Mouse (Mus musculus): ENCODE data around the gene Atxn7.

Atxn7 gene

DNA sequence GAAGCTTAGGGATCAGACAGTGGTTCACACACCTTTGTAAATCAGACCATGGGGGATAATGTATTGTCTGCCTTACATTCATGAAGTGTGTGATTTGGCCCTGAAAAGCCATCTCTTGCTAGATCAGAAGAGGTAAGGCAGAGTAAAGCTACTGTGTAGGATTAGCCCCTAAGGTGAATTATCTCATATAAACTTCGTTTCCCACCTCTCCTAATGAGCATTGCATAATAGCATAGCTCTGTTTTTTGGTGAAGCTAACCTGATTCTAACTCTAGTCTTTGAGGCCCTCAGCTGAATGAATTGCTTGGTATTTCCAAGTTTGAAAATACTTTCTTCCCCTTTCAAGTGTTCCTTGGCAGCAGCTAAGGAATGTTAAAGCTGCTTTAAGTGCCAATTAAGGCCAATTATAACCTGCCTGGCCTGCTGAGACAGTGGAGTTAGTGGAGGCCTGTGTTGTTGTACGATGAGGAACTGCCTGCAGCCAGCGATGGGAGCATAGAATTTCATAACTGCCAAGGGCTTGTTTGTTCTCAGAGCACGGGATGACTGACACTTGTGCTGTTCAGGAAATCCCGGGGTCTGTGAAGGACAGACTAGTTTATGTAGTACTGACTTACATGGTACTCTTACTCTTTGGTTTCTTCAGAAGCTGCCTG is 103.4 kb downstream of the Atxn7 start:
- no peak for DNase-seq (ENCODE audit: low spot score in 2 of 2)

DNA sequence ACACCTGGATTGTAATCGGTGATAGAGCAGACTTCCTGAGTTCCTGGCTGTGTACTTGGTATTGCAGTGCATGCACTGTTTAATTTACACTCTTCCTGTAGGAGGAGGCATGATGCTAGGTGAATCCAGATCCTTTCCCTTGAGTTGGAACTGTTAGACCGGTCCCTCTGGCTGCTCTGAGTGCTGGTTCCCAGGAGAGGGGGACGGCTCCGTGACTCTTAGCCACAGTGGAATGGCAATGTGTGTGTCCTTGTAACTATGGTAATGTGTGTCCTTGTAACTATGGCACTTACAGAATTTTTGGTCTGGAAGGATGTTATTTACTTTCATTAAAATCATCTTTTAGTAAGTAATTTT is 103.9 kb downstream of the Atxn7 start:
- DNase-seq (ENCODE audit: low spot score in 2 of 2): no peak

DNA sequence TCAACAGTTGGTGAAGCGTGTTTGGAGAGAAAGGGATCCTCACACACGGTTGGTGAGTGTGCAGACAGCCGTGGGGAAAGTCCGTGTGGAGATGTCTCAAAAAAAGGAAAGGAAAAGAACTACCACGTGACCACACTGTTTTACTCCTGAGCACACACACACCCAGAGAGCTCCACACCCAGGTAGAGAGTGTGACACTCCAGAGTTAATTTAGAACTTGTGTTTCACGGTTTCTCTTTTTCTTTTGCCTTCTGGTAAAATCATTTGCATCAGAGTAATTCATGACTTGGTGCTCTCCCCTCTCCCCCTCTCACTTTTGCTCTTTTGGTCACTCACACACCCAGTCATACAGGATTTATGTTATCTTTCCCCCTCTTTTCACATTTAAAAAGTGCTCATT is 105.0 kb downstream of the Atxn7 start:
- DNase-seq (ENCODE audit: low spot score in 2 of 2): no peak

DNA sequence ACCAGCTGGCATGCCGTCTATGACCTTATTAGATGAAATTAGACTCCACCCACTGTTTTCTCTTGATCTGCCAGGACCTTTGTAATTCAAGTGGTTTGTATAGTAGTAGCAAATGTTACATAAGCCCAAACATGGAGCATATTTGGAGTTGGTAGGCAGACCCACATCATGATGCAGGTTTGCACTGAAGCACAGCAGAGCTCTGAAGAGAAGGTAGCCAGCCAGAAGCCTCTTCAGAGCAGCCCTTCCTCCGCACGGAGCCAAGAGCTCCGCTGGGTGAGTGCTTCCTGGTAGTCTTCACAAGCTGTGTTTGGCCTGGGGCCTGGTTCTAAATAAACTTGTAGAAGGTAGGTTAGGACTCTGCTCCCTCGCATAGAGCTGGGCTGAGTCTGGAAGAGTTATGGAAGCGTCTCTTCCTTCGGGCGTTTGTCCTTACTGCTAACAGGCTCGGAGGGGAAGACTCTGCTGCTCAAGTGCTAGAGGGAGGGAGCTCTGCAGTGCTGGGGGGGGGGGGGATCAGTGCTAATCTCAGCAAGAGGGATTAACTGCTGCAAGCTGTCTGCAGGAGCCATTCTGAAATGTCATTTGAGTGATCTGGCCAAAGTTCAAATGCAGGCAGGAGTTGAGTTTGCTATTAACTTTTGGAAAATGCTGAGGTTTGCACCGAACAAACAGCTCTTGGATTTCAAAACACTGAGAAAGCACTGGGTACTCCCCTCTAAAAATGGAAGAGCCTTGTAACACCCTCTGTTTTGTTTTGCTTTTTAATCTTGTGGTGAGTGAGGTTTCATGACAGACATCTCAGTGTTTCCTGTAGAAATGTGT is 106.6 kb downstream of the Atxn7 start:
- DNase-seq (ENCODE audit: low spot score in 2 of 2): peak in 1 of 2 experiments; percentile 34

DNA sequence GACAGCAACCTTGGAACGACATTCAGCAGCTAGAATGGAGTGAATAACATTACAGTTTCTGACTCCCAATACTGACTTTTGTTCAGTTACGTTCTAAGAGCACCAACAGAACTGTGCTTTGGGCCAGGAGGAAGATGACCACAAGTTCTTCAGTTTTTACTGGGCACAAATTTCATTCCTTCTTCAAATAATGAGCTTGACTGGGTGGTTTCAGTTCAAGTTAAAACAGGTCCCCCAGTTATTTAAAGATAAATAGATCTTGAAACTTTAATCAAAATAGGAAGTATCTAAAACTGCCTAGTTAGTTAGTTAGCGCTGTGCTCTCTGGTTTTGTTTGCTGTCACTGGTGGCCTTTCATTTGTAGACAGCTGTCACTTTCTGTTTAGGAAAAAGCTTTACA is 107.3 kb downstream of the Atxn7 start:
- no peak for DNase-seq (ENCODE audit: low spot score in 2 of 2)

DNA sequence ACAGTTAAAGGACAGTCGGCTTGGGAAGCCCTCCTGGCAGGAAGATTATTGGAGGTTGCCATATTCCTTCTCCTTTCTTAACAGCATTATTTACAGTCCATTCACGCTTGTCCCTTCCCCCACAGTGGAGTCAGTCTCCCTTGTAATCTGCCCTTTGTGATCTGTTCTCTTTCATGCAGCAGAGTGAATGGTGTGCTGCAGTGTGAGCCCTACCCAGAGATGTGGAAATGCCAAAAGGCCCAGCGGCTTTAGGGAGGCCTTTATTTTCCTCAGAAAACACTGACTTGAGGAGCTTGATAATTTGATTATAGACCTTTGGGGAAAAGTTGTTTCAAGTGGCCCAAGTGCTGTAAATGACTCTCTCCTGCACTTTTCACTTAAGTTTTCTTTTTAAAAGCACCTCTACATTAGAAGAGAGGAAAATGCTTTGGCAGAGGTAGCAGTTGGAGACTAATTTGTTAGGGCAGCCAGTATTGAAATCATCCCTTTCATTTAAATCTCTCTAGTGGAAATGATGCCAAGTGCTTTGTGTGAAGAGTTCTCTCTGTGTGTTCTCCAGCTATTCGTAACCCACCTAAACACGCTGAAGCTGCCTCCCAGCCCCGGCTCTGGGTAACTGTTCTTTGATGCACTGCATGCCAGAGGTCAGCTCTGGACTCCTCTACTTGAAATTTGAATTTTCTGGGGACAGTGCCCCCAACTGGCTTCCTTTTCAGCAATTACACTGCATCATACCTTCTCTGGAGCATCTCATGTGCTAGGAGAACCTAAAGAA is 109.5 kb downstream of the Atxn7 start:
- DNase-seq (ENCODE audit: low spot score in 2 of 2): peak; percentile 43 to 53

DNA sequence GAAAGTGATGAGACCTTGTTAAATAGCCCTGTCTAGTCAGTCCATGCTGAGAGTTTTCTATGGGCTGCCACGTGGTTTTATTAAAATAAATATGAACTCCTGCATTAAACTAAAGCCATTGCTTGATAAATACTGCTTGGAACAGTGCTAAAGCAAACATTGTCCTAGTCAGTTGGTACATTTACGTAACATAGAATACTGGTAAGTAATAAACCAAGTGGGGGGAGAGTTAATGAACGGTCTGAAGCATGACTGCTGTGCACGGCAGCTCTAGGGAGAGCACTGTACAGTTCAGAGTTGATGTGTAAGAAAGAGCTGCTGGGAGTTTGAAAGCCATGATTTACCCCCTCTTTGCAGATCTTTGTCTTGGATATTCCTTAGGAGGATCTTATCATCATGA is 110.2 kb downstream of the Atxn7 start:
- DNase-seq (ENCODE audit: low spot score in 2 of 2): no peak

DNA sequence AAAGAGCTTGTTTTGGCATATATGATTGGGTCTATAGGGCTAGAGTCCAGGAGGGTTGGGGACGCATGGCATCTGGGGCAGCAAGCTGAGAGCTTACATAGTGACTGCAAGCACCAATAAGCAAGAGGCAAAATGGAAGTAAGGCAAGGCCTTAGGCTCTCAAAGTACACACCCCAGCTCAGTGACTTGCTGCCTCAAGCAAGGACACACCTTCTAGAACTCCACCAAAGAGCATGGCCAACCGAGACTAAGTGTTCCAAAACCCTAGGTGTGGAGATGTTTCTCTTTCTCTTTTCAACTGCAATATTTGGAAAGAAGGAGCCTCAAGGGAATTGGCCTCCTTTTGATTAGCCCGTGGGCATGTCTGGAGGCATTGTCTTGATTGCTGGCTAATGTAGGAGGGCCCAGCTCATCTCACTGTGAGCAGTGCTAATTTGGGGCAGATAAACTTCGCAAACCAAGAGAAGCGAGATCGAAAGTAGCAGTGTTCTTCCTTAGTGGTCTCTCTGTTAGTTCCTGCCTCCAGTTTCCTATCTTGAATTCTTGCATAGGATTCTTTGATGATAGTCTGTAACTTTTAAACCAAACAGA is 119.5 kb downstream of the Atxn7 start:
- no peak for DNase-seq (ENCODE audit: low spot score in 2 of 2)

DNA sequence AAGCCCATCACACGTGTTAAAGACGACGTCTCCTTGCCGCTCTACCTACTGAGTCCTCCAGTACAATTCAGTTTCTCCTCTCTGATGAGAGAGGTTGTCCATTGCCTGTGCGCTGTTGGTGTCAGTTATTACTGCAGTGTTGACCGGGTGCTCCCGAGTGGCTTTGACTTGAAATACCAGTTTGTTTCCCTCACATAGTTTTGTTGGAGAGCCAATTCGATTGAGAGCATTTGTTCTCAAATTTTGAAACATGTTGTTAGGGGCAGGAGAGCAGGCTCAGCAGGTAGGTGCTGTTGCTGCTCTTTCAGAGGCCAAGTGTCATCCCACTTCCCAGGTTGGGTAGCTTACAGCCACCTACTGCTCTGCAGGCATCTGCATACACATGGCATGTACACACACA is 122.6 kb downstream of the Atxn7 start:
- DNase-seq (ENCODE audit: low spot score in 2 of 2): no peak

DNA sequence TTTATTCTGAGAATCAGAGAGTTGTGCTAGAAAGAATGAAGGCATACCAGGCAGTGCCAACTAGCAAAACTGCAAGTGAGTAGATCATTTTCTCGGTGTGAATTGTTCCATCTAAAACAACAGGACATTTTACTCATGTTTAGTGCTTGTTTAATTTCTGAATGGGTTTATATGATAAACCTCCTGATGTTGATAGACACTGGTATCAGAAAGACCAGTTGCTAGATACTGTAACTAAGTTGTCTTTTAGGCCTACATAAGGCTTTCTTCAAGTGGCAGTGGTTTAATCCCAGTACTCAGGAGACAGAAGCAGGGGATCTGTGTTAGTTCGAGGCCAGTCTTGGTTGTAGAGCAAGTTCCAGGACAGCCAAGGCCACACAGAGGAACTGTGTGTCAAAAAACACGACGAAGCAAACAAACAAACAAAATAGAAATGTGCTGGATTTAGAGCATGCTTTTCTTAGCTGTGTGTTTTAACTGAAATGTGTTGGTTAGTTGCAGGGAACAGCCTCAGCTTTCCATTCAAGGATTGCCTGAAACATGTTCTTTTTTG is 125.5 kb downstream of the Atxn7 start:
- no peak for DNase-seq (ENCODE audit: low spot score in 2 of 2)

DNA sequence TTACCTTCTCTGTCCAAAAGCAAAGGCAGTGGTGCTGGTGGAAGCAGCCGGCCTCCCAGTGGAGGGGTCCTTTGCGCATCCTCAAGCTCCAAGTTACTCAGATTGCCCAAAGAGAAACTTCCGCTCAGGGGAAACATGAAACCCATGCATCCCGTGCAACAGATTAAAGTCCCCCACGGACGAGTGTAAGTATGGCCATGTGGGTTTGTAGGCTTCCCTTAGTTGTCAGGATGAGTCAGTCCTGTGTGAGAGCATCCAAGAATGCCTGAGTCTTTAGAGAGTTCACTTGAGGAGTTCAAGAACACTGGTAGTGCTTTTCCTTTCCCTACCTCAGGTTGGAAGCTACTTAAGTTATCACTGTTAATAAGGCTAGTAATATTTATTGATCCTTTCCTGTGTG is 126.1 kb downstream of the Atxn7 start:
- DNase-seq (ENCODE audit: low spot score in 2 of 2): no peak

DNA sequence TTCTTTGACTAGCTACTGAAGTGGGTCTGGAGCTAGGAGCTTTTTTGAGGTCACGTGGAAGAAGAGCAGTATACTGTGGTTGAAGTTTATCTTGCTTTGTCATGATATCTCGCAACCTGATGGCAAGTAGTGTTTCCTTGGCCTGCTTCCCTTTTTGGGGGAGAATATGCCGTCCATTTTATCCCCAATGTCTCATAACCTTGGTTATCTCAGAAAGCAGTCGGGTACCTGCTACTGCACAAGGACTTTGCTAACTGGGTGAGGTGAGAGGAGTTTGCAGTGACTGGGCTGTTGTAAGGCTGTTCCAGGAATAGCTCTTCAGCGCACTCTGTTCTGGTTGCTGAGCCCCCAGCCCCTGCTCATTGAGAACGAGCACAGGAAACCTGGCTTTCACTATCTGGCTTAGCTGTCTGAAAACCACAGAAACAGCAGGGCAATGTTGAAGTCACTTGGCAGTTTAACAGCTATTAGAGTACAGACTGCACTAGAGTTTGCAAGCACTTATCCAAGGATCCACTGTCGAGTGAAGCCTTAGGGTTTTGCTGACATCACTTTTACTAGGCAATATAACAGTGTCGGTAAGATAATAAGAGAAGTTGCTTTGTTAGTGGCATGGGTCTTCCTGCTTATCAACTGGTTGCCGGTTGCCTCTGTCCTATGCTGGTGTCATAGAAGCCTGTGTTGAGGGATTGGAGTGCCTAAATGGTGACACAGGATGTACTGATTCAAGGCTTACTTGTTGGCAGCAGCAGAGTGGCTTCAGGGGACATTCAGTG is 127.0 kb downstream of the Atxn7 start:
- DNase-seq (ENCODE audit: low spot score in 2 of 2): no peak

DNA sequence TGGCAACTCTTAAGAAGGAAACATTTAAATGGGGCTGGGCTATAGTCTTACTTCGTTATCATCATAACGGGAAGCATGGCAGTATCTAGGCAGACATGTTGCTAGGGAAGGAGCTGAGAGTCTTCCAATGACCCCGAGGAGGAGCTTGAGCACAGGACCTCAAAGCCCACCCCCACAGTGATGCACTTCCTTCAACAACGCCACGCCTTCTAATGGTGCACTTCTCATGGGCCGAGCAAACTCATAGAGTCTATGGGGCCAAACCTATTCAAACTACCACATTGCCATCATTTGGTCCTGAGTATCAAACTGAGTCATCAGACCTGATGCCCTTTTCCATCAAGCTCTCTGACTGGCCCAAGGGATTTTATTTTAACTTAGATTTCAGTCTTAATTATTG is 129.3 kb downstream of the Atxn7 start:
- no peak for DNase-seq (ENCODE audit: low spot score in 2 of 2)

DNA sequence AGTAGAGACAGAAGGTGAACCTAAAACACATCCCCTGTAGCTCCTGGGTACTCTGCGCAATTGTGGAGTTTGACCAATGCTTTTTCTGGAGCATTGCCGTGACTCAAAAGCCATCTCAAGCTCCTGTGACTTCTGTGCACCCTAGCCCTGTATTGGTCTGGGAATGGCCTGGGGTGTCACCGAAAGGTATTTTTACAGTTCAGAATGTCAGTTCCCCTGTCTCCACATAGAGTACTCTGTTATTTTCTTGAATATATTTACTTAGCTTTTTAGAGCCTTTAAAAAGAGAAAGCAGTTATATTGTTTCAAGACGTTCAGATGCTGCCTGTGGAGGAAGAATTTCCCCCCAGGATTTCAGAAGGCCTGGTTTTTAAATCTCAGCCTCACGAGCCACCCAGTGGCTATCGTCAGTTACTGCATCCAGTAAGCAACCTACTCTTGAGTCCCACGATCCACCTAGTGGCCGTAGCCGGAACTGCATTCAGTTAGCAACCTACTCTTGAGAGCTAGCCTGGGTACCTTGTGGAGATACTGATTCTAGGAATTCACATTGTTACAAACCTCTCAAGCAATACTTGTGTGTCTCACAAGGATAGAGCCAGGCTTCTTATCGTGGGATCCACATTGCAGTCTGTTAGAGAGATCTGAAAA is 137.2 kb downstream of the Atxn7 start:
- DNase-seq (ENCODE audit: low spot score in 2 of 2): peak; percentile 91 to 93

DNA sequence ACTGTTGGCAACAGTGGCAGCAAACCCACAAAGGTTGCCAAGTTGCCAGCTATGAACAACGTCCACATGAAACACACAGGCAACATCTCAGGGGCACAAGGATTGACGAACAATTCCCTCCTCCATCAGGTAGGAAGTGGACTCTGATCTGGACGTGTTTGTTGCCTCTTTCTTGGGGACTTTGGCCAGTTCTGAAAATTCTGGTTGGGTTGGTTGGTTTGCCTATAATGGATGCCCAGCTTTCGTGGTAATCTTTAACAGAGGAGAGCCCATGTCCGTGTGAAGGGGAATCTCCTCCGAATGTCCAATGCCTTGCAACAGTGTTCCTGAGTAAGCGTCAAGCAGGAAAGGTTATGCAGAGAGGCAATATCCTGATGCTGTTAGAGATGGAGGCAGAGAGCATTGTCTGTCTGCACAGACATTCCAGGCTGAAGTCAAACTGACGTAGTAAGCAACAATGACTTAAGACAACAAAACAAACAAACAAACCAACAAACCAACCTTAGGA is 139.6 kb downstream of the Atxn7 start:
- no peak for DNase-seq (ENCODE audit: low spot score in 2 of 2)

DNA sequence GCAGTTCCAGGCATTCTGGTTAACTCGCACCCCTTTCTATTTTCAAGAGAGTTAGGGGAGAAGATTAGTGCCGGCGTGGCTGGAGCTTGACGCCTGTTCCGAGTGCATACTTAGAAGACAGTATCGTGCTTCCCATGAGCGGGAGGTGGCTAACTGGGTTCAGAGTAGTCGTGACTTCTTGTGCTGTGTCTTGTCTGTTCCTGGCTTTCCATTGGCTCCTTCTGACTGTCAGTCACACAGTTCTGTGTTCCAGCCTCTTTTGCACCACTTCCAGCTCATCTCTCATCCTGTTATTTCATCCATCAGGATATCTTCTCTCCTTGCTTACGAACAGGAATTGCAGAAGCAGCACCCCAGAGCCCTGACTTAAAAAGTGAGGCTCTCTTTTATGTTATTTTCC is 140.1 kb downstream of the Atxn7 start:
- no peak for DNase-seq (ENCODE audit: low spot score in 2 of 2)

DNA sequence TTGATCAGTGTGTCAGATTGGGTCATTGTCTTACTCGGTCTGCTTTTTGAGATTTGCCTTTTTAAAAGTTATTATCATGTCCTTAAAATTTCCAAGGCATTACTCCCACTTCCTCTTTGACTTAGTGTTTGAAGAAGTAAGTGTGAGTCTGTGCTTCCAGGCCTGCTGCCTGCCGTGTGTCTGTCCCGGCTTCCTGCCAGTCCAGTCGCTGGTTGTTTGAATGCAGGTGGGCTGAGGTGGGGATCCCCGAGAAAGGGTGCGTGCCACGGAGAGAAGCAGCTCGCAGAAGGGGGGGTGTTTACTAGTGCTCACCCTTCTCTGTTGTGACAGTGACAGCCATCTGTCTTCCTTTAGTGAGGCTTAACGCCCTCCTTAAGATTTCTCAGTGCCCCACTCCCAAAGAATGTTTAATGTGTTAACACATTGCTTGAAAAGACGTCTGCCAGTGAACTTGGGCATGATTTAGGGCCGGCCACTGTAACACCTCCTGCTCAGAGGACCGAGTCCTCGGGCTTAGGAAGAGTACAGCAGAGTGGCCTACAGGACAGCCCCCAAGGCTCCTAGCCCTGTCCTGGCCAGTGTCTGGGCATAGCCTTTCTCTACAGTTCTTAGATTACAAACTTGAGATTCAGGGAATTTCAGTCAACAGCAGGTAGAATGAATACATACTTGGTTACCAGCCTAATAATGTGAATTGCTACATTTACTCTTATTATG is 143.1 kb downstream of the Atxn7 start:
- no peak for DNase-seq (ENCODE audit: low spot score in 2 of 2)

DNA sequence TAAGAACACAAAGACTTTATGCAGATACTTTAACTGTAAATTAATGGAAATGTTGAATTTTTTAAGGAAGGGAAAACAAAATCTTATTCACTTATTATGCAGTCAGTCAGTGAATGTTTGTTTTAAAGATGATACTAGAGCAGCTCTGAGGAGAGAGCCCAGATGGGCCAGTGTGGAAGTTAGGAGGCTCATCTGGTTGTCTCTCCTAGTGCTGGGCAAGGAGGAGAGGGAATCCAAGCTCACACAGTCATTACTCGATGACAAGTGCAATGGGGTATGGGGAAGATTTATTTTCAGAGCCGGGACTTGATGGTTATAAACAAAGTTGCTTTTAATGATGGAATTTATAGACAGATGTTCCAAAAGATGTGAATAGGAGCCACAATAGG is 143.7 kb downstream of the Atxn7 start:
- no peak for DNase-seq (ENCODE audit: low spot score in 2 of 2)

DNA sequence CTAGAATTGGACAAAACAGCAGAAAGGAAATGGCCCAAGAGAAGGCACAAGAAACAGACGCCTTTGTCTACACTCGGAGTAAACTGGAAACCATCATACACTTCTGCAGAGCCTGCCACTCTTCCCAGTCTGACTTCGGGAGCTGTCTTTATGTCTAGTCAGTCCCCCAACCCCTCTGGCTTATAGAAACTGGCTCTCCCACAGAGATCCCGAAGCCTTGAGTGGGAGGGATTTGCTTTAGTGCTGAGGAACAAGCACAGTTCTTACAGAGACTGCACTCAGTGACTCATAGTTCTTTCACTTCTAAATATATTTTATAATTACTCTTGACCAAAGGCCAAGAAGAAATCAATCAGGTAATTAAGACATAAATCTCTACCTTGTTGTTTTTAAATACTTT is 149.5 kb downstream of the Atxn7 start:
- no peak for DNase-seq (ENCODE audit: low spot score in 2 of 2)
